Mouse (Mus musculus) embryonic facial prominence, embryonic 12.5 days (tissue): Measurements from ENCODE around the gene Slc17a1. TPM values are rescaled to one million over a fixed set of nuclear protein-coding genes. Genes with fewer than 3 reads are reported as not detected.

Source experiments
- ATAC-seq: fragments of 200-750 bp; cut with Nextera tagmentation; 2 replicates; pipeline ENCODE4 v1.8.0; 2017; ENCODE audit not compliant: insufficient number of reproducible peaks, insufficient read depth, low FRiP score, low TSS enrichment
- H3K27ac ChIP-seq: fragments of 300-500 bp; sonication (generic); 2 replicates; pipeline ENCODE4 v1.5.1; 2016; ENCODE audit warnings: mild to moderate bottlenecking
- H3K27me3 ChIP-seq: fragments of 300-500 bp; sonication (generic); 2 replicates; pipeline ENCODE4 v1.6.1; 2016; ENCODE audit warnings: mild to moderate bottlenecking, moderate library complexity
- H3K36me3 ChIP-seq: fragments of 300-500 bp; sonication (generic); 2 replicates; pipeline ENCODE4 v1.6.1; 2016; ENCODE audit warnings: mild to moderate bottlenecking
- H3K4me1 ChIP-seq: fragments of 300-500 bp; sonication (generic); 2 replicates; pipeline ENCODE4 v1.6.1; 2016
- H3K4me2 ChIP-seq: fragments of 300-500 bp; sonication (generic); replicated peaks from 2 replicates; pipeline ENCODE4 v1.6.1; 2016; ENCODE audit warnings: mild to moderate bottlenecking, moderate library complexity
- H3K4me3 ChIP-seq: fragments of 300-500 bp; sonication (generic); 2 replicates; pipeline ENCODE4 v1.5.1; 2016; ENCODE audit warnings: mild to moderate bottlenecking
- H3K9ac ChIP-seq: fragments of 300-500 bp; sonication (generic); 2 replicates; pipeline ENCODE4 v1.6.1; 2016; ENCODE audit warnings: mild to moderate bottlenecking, moderate library complexity
- H3K9me3 ChIP-seq: fragments of 300-500 bp; sonication (generic); 2 replicates; pipeline ENCODE4 v1.6.1; 2016; ENCODE audit warnings: mild to moderate bottlenecking, moderate library complexity
- WGBS: fragments of 180-500 bp; shearing (Covaris S2); methylation state at CpG from one replicate; pipeline ENCODE4 v1.1.7; 2016; 5-methylcytosine and 5-hydroxymethylcytosine counted together
- polyA plus RNA-seq: library from polyadenylated mRNA; unstranded; fragments of >200 nt; fragmentation: Nextera tagmentation; extraction: Ambion mirVana; gene quantifications from 2 replicates; pipeline ENCODE4 v1.2.1, GENCODE M21; 2016

Slc17a1 gene
- polyA plus RNA-seq, 1 experiment from 2014 or later: not detected

- H3K27ac ChIP-seq: no peak overlapping the region
- H3K9ac ChIP-seq: no peak overlapping the region
- 33% methylated on average over 9 of the region's 9 CpGs for WGBS
- H3K4me2 ChIP-seq: no peak overlapping the region
- H3K27me3 ChIP-seq: no peaks in the 10 kb centered on the region
- 0 out of 2 replicates have a peak, but pooled peaks cover 6% of the 10 kb centered on the region for H3K4me1 ChIP-seq
- H3K9me3 ChIP-seq: no peaks in the 10 kb centered on the region
- no peak for ATAC-seq
- no peaks in the 10 kb centered on the region for H3K36me3 ChIP-seq
- no peak overlapping the region for H3K4me3 ChIP-seq
Observed at GRCm38 (mm10) chr13:23892592-23893268, 25.2 kb downstream of the Slc17a1 start.

- 0 out of 2 replicates have a peak, but pooled peaks cover 6% of the 10 kb centered on the region for H3K4me1 ChIP-seq
- H3K36me3 ChIP-seq: no peaks in the 10 kb centered on the region
- H3K9me3 ChIP-seq: no peaks in the 10 kb centered on the region
- 64% methylated on average over 4 of the region's 4 CpGs for WGBS
- H3K4me2 ChIP-seq: no peak overlapping the region
- H3K27me3 ChIP-seq: no peaks in the 10 kb centered on the region
- no peak overlapping the region for H3K27ac ChIP-seq
- ATAC-seq: no peak
- no peak overlapping the region for H3K4me3 ChIP-seq
- H3K9ac ChIP-seq: no peak overlapping the region
Observed at GRCm38 (mm10) chr13:23893269-23893593, 25.7 kb downstream of the Slc17a1 start.

GRCm38 (mm10) chr13:23898242-23898641 lies 30.7 kb downstream of the Slc17a1 start:
- 46% methylated on average over 6 of the region's 6 CpGs for WGBS
- Histone ChIP-seq H3K36me3 (no peaks in the 10 kb centered on the region), H3K9me3 (no peaks in the 10 kb centered on the region), H3K4me3 (no peak overlapping the region), H3K4me1 (no peaks in the 10 kb centered on the region), H3K27me3 (no peaks in the 10 kb centered on the region), H3K9ac (no peak overlapping the region), H3K27ac (no peak overlapping the region), H3K4me2 (no peak overlapping the region)
- no peak for ATAC-seq

GRCm38 (mm10) chr13:23906906-23907305 lies 39.4 kb downstream of the Slc17a1 start:
- no peaks in the 10 kb centered on the region for H3K27me3 ChIP-seq

GRCm38 (mm10) chr13:23910121-23910520 lies 42.6 kb downstream of the Slc17a1 start:
- no peak overlapping the region for H3K9ac ChIP-seq
- no peaks in the 10 kb centered on the region for H3K36me3 ChIP-seq
- H3K9me3 ChIP-seq: no peaks in the 10 kb centered on the region
- 68% methylated on average over 5 of the region's 5 CpGs for WGBS
- H3K4me2 ChIP-seq: no peak overlapping the region
- no peak for ATAC-seq
- H3K27me3 ChIP-seq: no peaks in the 10 kb centered on the region
- H3K4me1 ChIP-seq: no peaks in the 10 kb centered on the region
- no peak overlapping the region for H3K27ac ChIP-seq
- no peak overlapping the region for H3K4me3 ChIP-seq

More at GRCm38 (mm10) chr13:23906906-23907305, 39.4 kb downstream of the Slc17a1 start:
- Histone ChIP-seq H3K36me3 (no peaks in the 10 kb centered on the region), H3K9ac (no peak overlapping the region), H3K9me3 (no peaks in the 10 kb centered on the region), H3K27ac (no peak overlapping the region), H3K4me1 (no peaks in the 10 kb centered on the region), H3K4me3 (no peak overlapping the region), H3K4me2 (no peak overlapping the region)
- no peak for ATAC-seq
- 94% methylated on average over 5 of the region's 5 CpGs for WGBS

- no peak for ATAC-seq
- Histone ChIP-seq H3K9me3 (no peaks in the 10 kb centered on the region), H3K27ac (no peak overlapping the region), H3K9ac (no peak overlapping the region), H3K4me1 (no peaks in the 10 kb centered on the region), H3K27me3 (no peaks in the 10 kb centered on the region), H3K4me2 (no peak overlapping the region), H3K36me3 (no peaks in the 10 kb centered on the region), H3K4me3 (no peak overlapping the region)
- WGBS: 76% methylated on average over 5 of the region's 5 CpGs
Observed at GRCm38 (mm10) chr13:23911335-23911734, 43.8 kb downstream of the Slc17a1 start.

GRCm38 (mm10) chr13:23913791-23914306 lies 46.3 kb downstream of the Slc17a1 start:
- no peak overlapping the region for H3K9ac ChIP-seq
- 65% methylated on average over 6 of the region's 6 CpGs for WGBS
- no peaks in the 10 kb centered on the region for H3K9me3 ChIP-seq
- H3K4me3 ChIP-seq: no peak overlapping the region
- H3K27ac ChIP-seq: no peak overlapping the region
- H3K4me1 ChIP-seq: no peaks in the 10 kb centered on the region
- H3K36me3 ChIP-seq: no peaks in the 10 kb centered on the region
- ATAC-seq: no peak
- no peak overlapping the region for H3K4me2 ChIP-seq
- H3K27me3 ChIP-seq: no peaks in the 10 kb centered on the region

- Histone ChIP-seq H3K9ac (no peak within 1 kb of the TSS), H3K27me3 (no peaks in the 10 kb centered on the region), H3K4me2 (no peak within 1 kb of the TSS), H3K9me3 (no peaks in the 10 kb centered on the region), H3K4me3 (no peak within 1 kb of the TSS), H3K4me1 (no peaks in the 10 kb centered on the region), H3K27ac (no peak within 1 kb of the TSS), H3K36me3 (no peaks in the 10 kb centered on the region)
- ATAC-seq: no peak
- whole genome bisulfite sequencing: 70% methylated on average over 9 of the region's 9 CpGs
Observed at GRCm38 (mm10) chr13:23914376-23915167, 47.0 kb downstream of the Slc17a1 start, which contains the start of gene Slc17a4. Gene Slc17a4 (minus strand): TSS chr13:23915009.

GRCm38 (mm10) chr13:23916132-23916531 lies 48.6 kb downstream of the Slc17a1 start:
- H3K9ac ChIP-seq: no peak overlapping the region
- H3K27ac ChIP-seq: no peak overlapping the region
- no peaks in the 10 kb centered on the region for H3K4me1 ChIP-seq
- ATAC-seq: no peak
- H3K27me3 ChIP-seq: no peaks in the 10 kb centered on the region
- no peak overlapping the region for H3K4me2 ChIP-seq
- no peaks in the 10 kb centered on the region for H3K9me3 ChIP-seq
- 79% methylated on average over 1 of the region's 1 CpGs for WGBS
- no peak overlapping the region for H3K4me3 ChIP-seq
- H3K36me3 ChIP-seq: no peaks in the 10 kb centered on the region

- H3K9me3 ChIP-seq: no peaks in the 10 kb centered on the region
- no peaks in the 10 kb centered on the region for H3K4me1 ChIP-seq
- no peak for ATAC-seq
- no peak overlapping the region for H3K27ac ChIP-seq
- no peak overlapping the region for H3K4me2 ChIP-seq
- 76% methylated on average over 4 of the region's 4 CpGs for WGBS
- no peaks in the 10 kb centered on the region for H3K36me3 ChIP-seq
- H3K9ac ChIP-seq: no peak overlapping the region
- no peak overlapping the region for H3K4me3 ChIP-seq
- no peaks in the 10 kb centered on the region for H3K27me3 ChIP-seq
Observed at GRCm38 (mm10) chr13:23917674-23918073, 50.1 kb downstream of the Slc17a1 start.

- 0 out of 2 replicates have a peak, but pooled peaks cover 3% of the 10 kb centered on the region for H3K4me1 ChIP-seq
- H3K9me3 ChIP-seq: no peaks in the 10 kb centered on the region
- H3K4me3 ChIP-seq: no peak overlapping the region
- H3K36me3 ChIP-seq: no peaks in the 10 kb centered on the region
- ATAC-seq: no peak
- no peak overlapping the region for H3K9ac ChIP-seq
- no peak overlapping the region for H3K27ac ChIP-seq
- H3K4me2 ChIP-seq: no peak overlapping the region
- 67% methylated on average over 2 of the region's 2 CpGs for WGBS
- no peaks in the 10 kb centered on the region for H3K27me3 ChIP-seq
Observed at GRCm38 (mm10) chr13:23925792-23926191, 58.2 kb downstream of the Slc17a1 start.

- no peak overlapping the region for H3K9ac ChIP-seq
- 71% methylated on average over 3 of the region's 3 CpGs for WGBS
Observed at GRCm38 (mm10) chr13:23928637-23929036, 61.1 kb downstream of the Slc17a1 start.

More at GRCm38 (mm10) chr13:23928637-23929036, 61.1 kb downstream of the Slc17a1 start:
- peaks cover 8% of the 10 kb centered on the region; the same call in 1 of the 2 replicates for H3K4me1 ChIP-seq
- H3K27me3 ChIP-seq: no peaks in the 10 kb centered on the region
- no peaks in the 10 kb centered on the region for H3K36me3 ChIP-seq
- no peaks in the 10 kb centered on the region for H3K9me3 ChIP-seq
- H3K4me2 ChIP-seq: no peak overlapping the region
- H3K4me3 ChIP-seq: no peak overlapping the region
- ATAC-seq: no peak
- no peak overlapping the region for H3K27ac ChIP-seq
